Mouse (Mus musculus): ENCODE data around the gene Asna1.

Asna1 gene

GRCm38 (mm10) chr8:84976031-84976762 is 48.9 kb downstream of the Asna1 start:
- no peak for DNase-seq (ENCODE audit: extremely low read depth, low read depth, low spot score)

- no peak for DNase-seq (ENCODE audit: extremely low read depth, low read depth, low spot score)
These were observed 49.6 kb downstream of the Asna1 start for GRCm38 (mm10) chr8:84975434-84975833.

- DNase-seq (ENCODE audit: extremely low read depth, low read depth, low spot score), result no peak
These were observed 50.4 kb downstream of the Asna1 start for GRCm38 (mm10) chr8:84974543-84975142.

- no peak for DNase-seq (ENCODE audit: extremely low read depth, low read depth, low spot score)
These were observed 51.1 kb downstream of the Asna1 start for GRCm38 (mm10) chr8:84973803-84974542.

- DNase-seq (ENCODE audit: extremely low read depth, low read depth, low spot score), result no peak
These were observed 52.0 kb downstream of the Asna1 start for GRCm38 (mm10) chr8:84973079-84973478.

GRCm38 (mm10) chr8:84970913-84971312 is 54.2 kb downstream of the Asna1 start:
- no peak for DNase-seq (ENCODE audit: extremely low read depth, low read depth, low spot score)

GRCm38 (mm10) chr8:84970135-84970790 is 54.8 kb downstream of the Asna1 start:
- DNase-seq (ENCODE audit: extremely low read depth, low read depth, low spot score), result no peak

- no peak for DNase-seq (ENCODE audit: extremely low read depth, low read depth, low spot score)
These were observed 55.6 kb downstream of the Asna1 start, which contains the start of the genes Gm49661, Prdx2 and Rnaseh2a for GRCm38 (mm10) chr8:84969241-84970134. Gm49661 (minus strand) TSS chr8:84969433. Prdx2 (plus strand) TSS chr8:84969587. Rnaseh2a (minus strand) TSS chr8:84969767.

GRCm38 (mm10) chr8:84968650-84969049 is 56.4 kb downstream of the Asna1 start:
- no peak for DNase-seq (ENCODE audit: extremely low read depth, low read depth, low spot score)
